In genomic region chr9:105069106-105069505, GRCm38 (mm10) we compare ENCODE assay signal across 24 mouse cellular contexts.
"Had no signal": no experiment of that assay in that cellular context is flagged by ENCODE, and none has a peak within 500 bp of the region (broad histone marks: within the 10 kb centered on the region; RNA-seq: fewer than 3 reads in every experiment).

No protein-coding gene starts in this region.

- H3K4me3 ChIP-seq: heart, adult 2 months; heart, embryonic 13.5 days; heart, embryonic 15.5 days; hindbrain, embryonic 13.5 days; hindbrain, embryonic 15.5 days; layer of hippocampus, adult 2 months; left cerebral cortex, adult 2 months; limb, embryonic 10.5 days; limb, embryonic 12.5 days; liver, embryonic 13.5 days had no signal

- H3K9me3 ChIP-seq: heart, embryonic 13.5 days; heart, embryonic 15.5 days; hindbrain, embryonic 13.5 days; hindbrain, embryonic 15.5 days; limb, embryonic 10.5 days; limb, embryonic 12.5 days; liver, embryonic 13.5 days had no signal

- H3K27ac ChIP-seq: heart, adult 2 months; heart, embryonic 13.5 days; heart, embryonic 15.5 days; hindbrain, embryonic 13.5 days; hindbrain, embryonic 15.5 days; hindbrain, postnatal 0 days; layer of hippocampus, adult 2 months; left cerebral cortex, adult 2 months; limb, embryonic 10.5 days; limb, embryonic 12.5 days; liver, embryonic 13.5 days had no signal

- DNase-seq: gastrocnemius, postnatal 14 days; gastrocnemius, postnatal 36 days; heart, adult 2 months; heart, postnatal 14 days; heart, postnatal 36 days; kidney, adult 11 months; kidney, adult 2 months; kidney, postnatal 10 days; kidney, postnatal 25 days; kidney, postnatal 4 days; liver; liver, embryonic 13.5 days had no signal

- H3K4me2 ChIP-seq: heart, embryonic 11.5 days; heart, embryonic 13.5 days; heart, embryonic 15.5 days; hindbrain, embryonic 13.5 days; hindbrain, embryonic 15.5 days; limb, embryonic 12.5 days; liver, embryonic 11.5 days; liver, embryonic 13.5 days had no signal

- H3K4me1 ChIP-seq: heart, embryonic 13.5 days; heart, embryonic 15.5 days; hindbrain, embryonic 13.5 days; hindbrain, embryonic 15.5 days; limb, embryonic 10.5 days; limb, embryonic 12.5 days; liver, embryonic 13.5 days had no signal

- H3K9ac ChIP-seq: heart, embryonic 13.5 days; heart, embryonic 15.5 days; hindbrain, embryonic 13.5 days; hindbrain, embryonic 15.5 days; limb, embryonic 12.5 days; liver, embryonic 13.5 days had no signal

- ATAC-seq: hindbrain, postnatal 0 days; intestine, embryonic 16.5 days had no signal

- H3K27me3 ChIP-seq: heart, embryonic 13.5 days; heart, embryonic 15.5 days; hindbrain, embryonic 13.5 days; hindbrain, embryonic 15.5 days; limb, embryonic 12.5 days; liver, embryonic 13.5 days had no signal
